Mouse (Mus musculus) kidney, embryonic 14.5 days (tissue): ENCODE results near the gene Nsun6. TPM values are rescaled to one million over a fixed set of nuclear protein-coding genes. Genes with fewer than 3 reads are reported as not detected.

Source experiments
- ATAC-seq: fragments of 200-750 bp; cut with Nextera tagmentation; 2 replicates; pipeline ENCODE4 v1.8.0; 2017; ENCODE audit warnings: moderate number of reproducible peaks, mild to moderate bottlenecking, moderate TSS enrichment, moderate library complexity; ENCODE audit not compliant: low FRiP score, low TSS enrichment
- H3K27ac ChIP-seq: fragments of 300-500 bp; sonication (generic); 2 replicates; pipeline ENCODE4 v1.5.1; 2014; ENCODE audit warnings: low read depth, mild to moderate bottlenecking, low read length, moderate library complexity, mixed read lengths
- H3K27me3 ChIP-seq: fragments of 300-500 bp; sonication (generic); 2 replicates; pipeline ENCODE4 v1.6.1; 2014; ENCODE audit warnings: mild to moderate bottlenecking, low read length; ENCODE audit not compliant: control insufficient read depth, insufficient read depth
- H3K36me3 ChIP-seq: fragments of 300-500 bp; sonication (generic); 2 replicates; pipeline ENCODE4 v1.6.1; 2014; ENCODE audit warnings: low read length, mixed read lengths; ENCODE audit not compliant: control insufficient read depth, insufficient read depth
- H3K4me1 ChIP-seq: fragments of 300-500 bp; sonication (generic); 2 replicates; pipeline ENCODE4 v1.6.1; 2014; ENCODE audit warnings: low read length, mixed read lengths; ENCODE audit not compliant: control insufficient read depth, insufficient read depth
- H3K4me2 ChIP-seq: fragments of 300-500 bp; sonication (generic); replicated peaks from 2 replicates; pipeline ENCODE4 v1.6.1; 2014; ENCODE audit warnings: low read depth, mild to moderate bottlenecking, low read length
- H3K4me3 ChIP-seq: fragments of 300-500 bp; sonication (generic); 2 replicates; pipeline ENCODE4 v1.5.1; 2014; ENCODE audit warnings: mild to moderate bottlenecking, low read length
- H3K9ac ChIP-seq: fragments of 300-500 bp; sonication (generic); 2 replicates; pipeline ENCODE4 v1.6.1; 2014; ENCODE audit warnings: low read depth, mild to moderate bottlenecking, low read length, moderate library complexity
- H3K9me3 ChIP-seq: fragments of 300-500 bp; sonication (generic); 2 replicates; pipeline ENCODE4 v1.6.1; 2016; ENCODE audit warnings: low read length; ENCODE audit not compliant: control insufficient read depth
- WGBS: fragments of 180-500 bp; shearing (Covaris S2); extraction: QIAGEN DNeasy Blood & Tissue Kit; methylation state at CpG from one replicate; pipeline ENCODE4 v1.1.7; 2014; 5-methylcytosine and 5-hydroxymethylcytosine counted together
- polyA plus RNA-seq: library from polyadenylated mRNA; unstranded; fragments of >200 nt; fragmentation: Nextera tagmentation; extraction: Ambion mirVana; gene quantifications from 2 replicates; pipeline ENCODE4 v1.2.1, GENCODE M21; 2014

The Nsun6 gene
- polyA plus RNA-seq, 1 experiment from 2014 or later, result 14.1 TPM

DNA sequence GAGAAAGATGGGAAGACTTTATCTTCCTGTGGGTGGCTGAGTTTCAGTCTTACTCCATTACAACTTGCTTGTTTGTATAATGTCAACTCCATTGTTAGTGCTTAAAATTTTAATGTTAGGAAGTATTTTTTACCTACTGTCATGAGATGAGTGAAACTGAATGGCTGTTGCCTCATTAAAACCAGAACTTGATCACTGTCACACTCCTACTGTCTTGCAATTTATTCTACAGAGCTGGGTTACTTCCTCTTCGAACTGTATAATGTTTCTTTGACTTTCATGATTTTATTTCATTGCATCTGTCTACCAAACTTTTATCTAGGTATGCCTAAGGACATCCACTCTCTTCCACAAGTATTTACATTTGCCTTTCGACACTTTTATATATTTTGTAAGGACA is 93.4 kb downstream of the Nsun6 start:
- WGBS, result 79% methylated on average over 2 of the region's 2 CpGs
- no peak for ATAC-seq

GRCm38 (mm10) chr2:14960963-14961488 is 93.8 kb downstream of the Nsun6 start:
- no peaks in the 10 kb centered on the region for H3K36me3 ChIP-seq
- no peak for ATAC-seq
- 50% methylated on average over 1 of the region's 1 CpGs for WGBS
- no peak overlapping the region for H3K4me3 ChIP-seq
- no peaks in the 10 kb centered on the region for H3K9me3 ChIP-seq
- no peaks in the 10 kb centered on the region for H3K4me1 ChIP-seq
- H3K4me2 ChIP-seq, result no peak overlapping the region
- no peak overlapping the region for H3K9ac ChIP-seq
- H3K27ac ChIP-seq, result no peak overlapping the region
- H3K27me3 ChIP-seq, result no peaks in the 10 kb centered on the region

More for the DNA sequence above, 93.4 kb downstream of the Nsun6 start:
- Histone ChIP-seq H3K4me1 (no peaks in the 10 kb centered on the region), H3K36me3 (no peaks in the 10 kb centered on the region), H3K27ac (no peak overlapping the region), H3K4me3 (no peak overlapping the region), H3K4me2 (no peak overlapping the region), H3K27me3 (no peaks in the 10 kb centered on the region), H3K9ac (no peak overlapping the region), H3K9me3 (no peaks in the 10 kb centered on the region)

- ATAC-seq, result no peak
- H3K4me3 ChIP-seq, result no peak overlapping the region
- no peak overlapping the region for H3K27ac ChIP-seq
- H3K36me3 ChIP-seq, result no peaks in the 10 kb centered on the region
- H3K9ac ChIP-seq, result no peak overlapping the region
- H3K4me2 ChIP-seq, result no peak overlapping the region
- H3K27me3 ChIP-seq, result no peaks in the 10 kb centered on the region
- H3K9me3 ChIP-seq, result no peaks in the 10 kb centered on the region
- H3K4me1 ChIP-seq, result no peaks in the 10 kb centered on the region
- WGBS, result 75% methylated on average over 2 of the region's 2 CpGs
These were observed 101.8 kb downstream of the Nsun6 start for GRCm38 (mm10) chr2:14953090-14953489.

Other genes with a start within 250 kb of the Nsun6 start
- 38.0 and 39.1 TPM in 2 replicates for gene Arl5b, start 5.7 kb downstream of the Nsun6 start, polyA plus RNA-seq